Mouse (Mus musculus) 3134 (cell line): ENCODE data around the gene Muc16.
A peak's percentile ranks its signal among the peaks of the same experiment; 100 is the strongest.

Experiments used
- DNase-seq: peaks from one replicate; pipeline ENCODE4 v3.0.0-alpha.2; 2011; ENCODE audit warnings: low spot score; ENCODE audit not compliant: insufficient read length; ENCODE audit errors: extremely low read depth

The Muc16 gene

DNA sequence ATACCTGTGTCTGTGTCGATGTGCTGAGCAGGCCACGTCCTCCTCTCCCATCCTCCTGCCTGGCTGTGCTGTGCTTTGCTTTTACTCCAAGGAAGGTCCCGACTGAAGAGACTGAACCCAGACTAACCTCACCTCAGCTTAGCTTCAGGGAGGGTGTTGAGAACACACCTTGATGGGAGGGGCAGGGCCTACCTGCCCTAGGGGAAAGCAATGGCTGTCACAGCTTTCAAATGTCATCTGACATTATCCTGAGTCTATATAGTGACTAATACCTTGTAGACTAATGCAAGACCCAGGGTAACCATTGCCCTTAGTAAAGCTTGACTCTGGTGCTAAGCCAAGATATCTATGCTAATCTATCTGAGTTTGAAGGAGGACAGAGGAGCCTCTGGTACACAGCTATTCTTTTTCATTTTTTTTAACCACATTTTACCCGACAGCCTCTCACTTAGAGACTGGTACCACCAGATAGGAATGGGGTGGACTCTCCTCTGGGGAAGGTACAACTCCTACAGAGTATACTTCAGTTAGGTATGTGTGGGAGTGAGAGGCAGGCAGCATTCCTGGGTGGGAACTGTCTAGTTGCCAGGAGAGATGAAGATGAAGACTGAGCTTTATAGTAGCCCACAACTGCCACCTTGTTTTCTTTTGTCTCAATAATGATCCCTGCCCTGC, at the start of gene Muc16:
TSS of gene Muc16 (minus strand) at position 51 of the 675 bp plus-strand sequence.
- DNase-seq, result no peak

DNA sequence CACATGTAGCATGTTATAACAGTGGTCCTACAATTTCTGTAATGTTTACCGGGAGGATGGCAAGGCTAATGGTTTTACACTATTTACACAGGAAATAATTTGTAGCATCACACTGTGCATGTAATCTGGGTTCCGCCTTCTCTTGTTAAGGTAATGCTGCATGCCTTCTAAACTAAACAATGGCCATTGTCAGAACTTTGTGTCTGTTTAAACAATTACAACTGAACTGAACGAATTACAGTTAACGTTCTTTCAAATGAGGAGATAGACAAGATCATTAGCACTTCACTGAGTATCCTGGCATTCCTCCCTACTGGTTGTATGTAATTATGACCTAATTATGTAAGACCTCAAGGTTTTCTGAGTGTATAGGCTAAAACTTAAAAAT, 48.4 kb upstream of the Muc16 start:
- DNase-seq, result no peak

DNA sequence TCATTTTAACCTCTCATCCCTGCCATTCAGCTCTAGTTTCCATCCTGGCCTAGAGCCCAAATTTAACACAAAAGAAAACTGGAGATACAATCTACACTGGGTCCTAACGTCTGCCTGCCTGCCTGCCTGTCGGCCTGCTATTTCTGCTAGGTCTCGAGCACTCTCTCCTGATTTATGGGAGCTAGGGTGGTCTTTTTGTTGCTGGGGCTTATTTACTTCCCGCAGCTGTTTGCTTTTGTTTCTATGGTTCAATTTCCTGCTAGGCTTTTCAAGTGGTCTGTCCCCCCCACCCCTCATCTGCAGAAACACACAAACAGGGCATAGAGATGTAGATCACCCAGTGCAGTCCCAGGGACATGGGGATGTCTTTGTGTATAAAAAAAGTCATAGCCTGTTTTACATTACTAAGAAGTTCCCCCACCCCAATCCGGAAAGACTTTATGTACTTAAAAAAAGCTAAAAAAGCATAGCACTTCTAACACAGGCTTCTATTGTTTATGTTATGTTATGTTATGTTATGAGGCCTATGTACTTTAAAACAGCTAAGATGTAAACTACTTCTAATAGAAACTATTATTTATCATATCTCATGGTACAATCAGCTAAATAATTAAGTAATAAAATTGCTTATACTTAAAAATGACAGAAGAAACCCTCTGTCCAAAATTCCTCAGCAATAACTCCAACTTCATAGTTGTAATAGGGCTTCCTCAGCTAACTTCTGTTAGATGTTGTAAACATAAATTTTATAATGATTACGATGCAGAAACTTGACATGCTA, 47.8 kb upstream of the Muc16 start:
- DNase-seq, result no peak

DNA sequence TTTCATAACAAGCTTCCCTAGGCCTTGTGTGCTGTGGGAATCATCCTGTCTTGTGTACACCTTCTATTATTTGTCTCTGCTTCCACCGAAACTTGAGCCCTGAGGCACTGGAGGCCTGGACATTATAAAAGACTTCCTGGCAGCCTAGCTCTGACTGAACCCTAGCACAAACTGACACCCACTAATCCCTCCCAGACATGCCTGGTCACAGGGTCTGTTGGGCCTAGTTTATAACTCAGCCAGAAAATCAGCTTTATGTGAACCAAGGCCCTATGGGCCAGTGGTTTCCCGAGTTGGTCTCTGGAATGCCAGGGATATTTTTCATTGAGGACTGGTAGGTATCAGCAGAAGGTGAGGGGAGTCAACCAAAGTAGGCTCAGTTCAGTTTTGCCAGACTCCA, 46.7 kb upstream of the Muc16 start:
- DNase-seq, result no peak

DNA sequence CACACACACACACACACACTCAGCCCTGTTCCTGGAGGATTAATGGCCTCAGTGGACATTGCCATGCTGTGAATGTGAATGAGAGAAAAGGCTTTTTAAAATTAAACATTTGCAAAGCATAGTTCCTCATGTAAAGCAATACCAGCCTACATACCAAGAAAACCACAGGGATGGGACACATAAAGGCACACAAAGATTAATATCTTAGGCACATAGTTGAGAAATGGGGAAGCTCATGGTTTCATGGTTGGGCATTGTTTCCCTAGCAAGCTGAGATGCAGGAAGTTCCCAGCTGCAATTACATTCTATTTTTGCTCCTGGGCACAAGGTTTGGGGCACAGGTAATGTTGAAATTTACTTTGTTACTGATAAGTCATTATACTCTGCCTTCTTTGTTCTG, 31.3 kb upstream of the Muc16 start:
- no peak for DNase-seq

DNA sequence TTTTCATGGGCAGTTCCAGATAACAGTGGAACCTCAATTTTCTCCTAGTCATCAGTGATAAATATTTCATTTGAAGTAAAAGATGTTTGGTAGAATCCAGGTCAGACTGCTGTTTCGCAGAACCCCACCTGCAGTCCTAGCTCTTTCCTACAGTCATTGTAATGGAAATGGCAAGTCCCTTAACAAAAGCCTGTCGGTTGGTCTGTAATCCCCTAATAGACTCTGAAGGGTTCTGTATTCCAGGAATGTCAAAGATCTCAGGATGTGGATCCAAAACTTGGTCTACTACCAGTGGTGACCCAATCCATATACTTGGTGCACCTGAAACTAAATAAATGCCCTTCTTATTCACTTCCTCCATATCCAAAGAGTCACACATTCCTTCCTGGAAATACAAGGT, 76.0 kb downstream of the Muc16 start:
- DNase-seq, result no peak

DNA sequence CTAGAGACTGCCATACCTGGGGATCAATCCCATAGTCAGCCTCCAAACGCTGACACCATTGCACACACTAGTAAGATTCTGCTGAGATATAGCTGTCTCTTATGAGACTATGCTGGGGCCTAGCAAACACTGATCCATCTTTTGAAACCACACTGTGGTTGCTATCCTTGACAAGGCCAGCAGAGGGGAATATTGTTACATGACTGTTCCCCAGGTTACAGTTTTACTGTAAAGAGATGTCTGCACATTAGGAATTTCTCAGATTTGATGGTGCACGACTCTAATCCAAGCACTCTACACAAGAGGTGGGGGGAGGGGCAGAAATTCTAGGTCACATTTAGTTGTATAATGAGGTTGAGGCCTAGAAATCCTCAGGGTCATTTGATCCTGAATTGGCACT, 166.2 kb downstream of the Muc16 start:
- DNase-seq, result no peak

DNA sequence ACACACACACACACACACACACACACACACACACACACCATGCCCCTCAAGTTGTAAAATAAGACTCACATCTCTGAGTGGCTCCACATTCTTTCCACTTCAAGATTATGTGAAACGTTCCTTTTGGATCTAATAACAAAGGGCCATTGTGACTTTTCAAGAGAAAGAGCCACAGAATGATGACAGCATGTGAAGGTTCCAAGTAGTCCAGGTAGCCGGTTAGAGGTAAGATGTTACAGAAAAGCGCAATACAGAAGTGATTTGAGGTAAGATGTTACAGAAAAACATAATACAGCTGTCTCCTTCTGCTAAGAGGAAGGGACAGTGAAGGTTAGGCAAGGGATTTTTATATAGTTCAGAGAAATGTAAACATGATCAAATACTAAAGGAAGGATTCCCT, 196.2 kb downstream of the Muc16 start, which contains the start of the genes Zfp558 and Mbd3l1:
TSS of gene Zfp558 (minus strand) at position 101 of the 400 bp plus-strand sequence.
TSS of gene Mbd3l1 (plus strand) at position 192 of the 400 bp plus-strand sequence.
- no peak for DNase-seq

DNA sequence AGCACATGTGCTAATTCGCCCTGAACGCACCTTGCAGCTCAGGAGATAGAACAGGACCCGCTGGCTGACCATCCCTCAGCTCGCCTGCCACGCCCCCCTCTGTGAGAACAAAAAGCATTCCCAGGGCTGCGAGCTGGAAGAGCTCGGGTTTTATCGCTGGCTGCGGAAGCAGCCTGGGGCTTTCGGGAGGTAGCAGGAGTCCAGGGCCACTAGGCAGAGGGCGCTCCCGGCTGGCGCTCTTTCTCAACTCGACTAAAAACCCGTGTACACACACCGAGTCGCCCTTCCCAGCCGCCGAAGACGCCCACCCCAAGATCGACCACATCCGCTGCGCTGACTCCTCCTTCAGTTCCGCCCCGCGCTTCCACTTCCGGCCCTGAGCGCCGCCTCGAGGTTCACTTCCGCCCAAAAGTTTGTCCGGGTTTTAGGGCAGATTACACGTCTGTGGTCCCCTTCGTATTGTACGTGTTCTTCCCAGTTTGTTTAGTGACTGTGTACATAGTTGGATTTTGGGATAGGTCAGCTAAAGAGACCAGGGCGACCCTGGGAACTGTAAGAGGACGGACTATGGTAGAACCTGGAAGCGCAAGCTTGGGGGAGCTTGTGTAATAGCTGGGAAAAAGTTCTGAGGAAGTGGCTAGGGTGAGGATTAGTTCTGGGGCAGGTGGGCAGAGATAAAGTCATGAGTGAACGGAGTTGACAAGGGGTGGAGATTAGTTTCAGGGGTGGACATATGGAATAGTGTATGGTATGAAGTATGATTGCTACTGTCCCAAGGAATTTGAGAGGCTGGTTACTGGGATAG, 200.8 kb downstream of the Muc16 start:
- DNase-seq, result peak; percentile 81

DNA sequence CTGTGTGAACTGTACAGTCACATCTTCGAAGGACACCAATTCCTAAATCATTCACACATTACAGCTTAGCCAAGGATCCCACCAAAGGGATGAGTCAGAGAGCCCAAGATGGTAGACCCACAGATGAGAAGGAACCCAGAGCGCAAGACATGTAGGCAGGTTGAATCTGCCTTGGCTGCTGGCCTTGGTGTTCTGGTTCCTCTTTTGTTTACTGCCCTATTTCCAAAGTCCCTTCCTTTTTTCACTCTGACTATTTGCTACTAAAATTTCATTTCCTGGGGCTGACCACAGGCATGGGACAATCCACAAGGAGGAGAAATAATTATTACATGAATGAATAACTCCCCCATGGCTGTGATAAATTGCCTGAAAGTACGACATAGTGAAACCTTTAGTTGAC, 206.3 kb downstream of the Muc16 start:
- DNase-seq, result no peak

DNA sequence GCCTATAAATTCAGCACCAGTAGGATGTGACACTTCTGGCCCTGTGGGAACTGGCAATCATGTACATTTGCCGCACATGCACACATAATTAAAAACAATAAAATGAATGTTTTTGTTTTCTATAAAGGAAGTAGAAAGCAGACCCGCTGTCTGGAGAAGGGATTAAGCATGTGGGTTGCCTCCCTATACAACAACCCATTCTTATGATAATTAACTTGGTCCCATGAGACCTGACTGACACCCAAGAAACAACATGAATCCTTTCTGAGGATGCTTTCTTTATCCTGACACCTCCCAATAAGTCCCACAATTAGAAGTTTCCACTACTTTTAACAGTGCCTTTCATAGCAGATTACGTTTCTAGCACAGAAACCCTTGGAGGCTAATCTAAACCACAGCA, 207.0 kb downstream of the Muc16 start:
- no peak for DNase-seq

DNA sequence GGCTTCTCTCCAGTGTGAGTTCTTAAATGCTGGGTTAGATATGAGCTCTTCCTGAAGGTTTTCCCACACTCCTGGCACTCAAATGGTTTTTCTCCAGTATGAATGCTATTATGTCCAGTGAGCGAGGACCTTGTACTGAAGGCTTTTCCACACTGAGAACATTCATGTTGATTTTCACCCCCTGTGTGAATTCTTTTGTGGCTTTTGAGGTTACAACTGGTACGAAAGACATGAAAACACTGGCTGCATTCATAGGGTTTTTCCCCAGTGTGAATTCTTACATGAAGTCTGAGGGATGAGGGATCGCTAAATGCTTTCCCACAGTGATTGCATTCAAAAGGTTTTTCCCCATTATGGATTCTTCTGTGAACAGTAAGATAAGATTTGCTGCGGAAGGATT, 217.8 kb downstream of the Muc16 start:
- no peak for DNase-seq
